Mouse (Mus musculus) CH12.LX (cell line): ENCODE data around the gene Trp73. TPM values are rescaled to one million over a fixed set of nuclear protein-coding genes. Genes with fewer than 3 reads are reported as not detected.

Experiments used
- DNase-seq: peaks from one replicate; pipeline ENCODE4 v3.0.0-alpha.2; 2013; ENCODE audit errors: extremely low read depth
- H3K27ac ChIP-seq: 2 replicates; pipeline ENCODE4 v1.5.1; 2012; ENCODE audit warnings: low read depth, mild to moderate bottlenecking, control low read depth, moderate library complexity; ENCODE audit not compliant: insufficient read depth
- H3K27me3 ChIP-seq: replicated peaks from 2 replicates; pipeline ENCODE3; 2012; ENCODE audit warnings: inconsistent platforms
- H3K36me3 ChIP-seq, 2 experiments: replicated peaks in 1 of 2; 2 replicates each; pipeline versions ENCODE3 to v1.6.1; 2012; ENCODE audit warnings: inconsistent platforms in 1 of 2, low read length in 1 of 2, mild to moderate bottlenecking in 1 of 2, mixed read lengths in 1 of 2, moderate library complexity in 1 of 2; ENCODE audit not compliant: control insufficient read depth in 1 of 2, insufficient read depth in 1 of 2
- H3K4me1 ChIP-seq, 2 experiments: 2 replicates each; pipeline ENCODE4 v1.6.1; 2012; ENCODE audit warnings: inconsistent platforms in 1 of 2, moderate library complexity in 1 of 2; ENCODE audit not compliant: insufficient read depth in 2 of 2, control insufficient read depth in 1 of 2
- H3K4me2 ChIP-seq: 2 replicates; pipeline ENCODE4 v1.6.1; 2012; ENCODE audit warnings: low read depth, mild to moderate bottlenecking, control low read depth; ENCODE audit not compliant: poor library complexity, insufficient read depth, severe bottlenecking
- H3K4me3 ChIP-seq, 3 experiments: fragments of 150-350 bp in 1 of 3; sonication (generic) in 1 of 3; replicated peaks in 1 of 3; 2 replicates each; pipeline versions ENCODE3 to v1.5.1; 2011 to 2012; ENCODE audit warnings: low read depth in 2 of 3, low read length in 2 of 3, mild to moderate bottlenecking in 2 of 3, moderate library complexity in 2 of 3, control low read depth in 1 of 3, improper control_type of control experiment in 1 of 3, inconsistent platforms in 1 of 3, mixed read lengths in 1 of 3; ENCODE audit not compliant: poor library complexity in 1 of 3
- H3K79me2 ChIP-seq: replicated peaks from 2 replicates; pipeline ENCODE4 v1.6.1; 2012; ENCODE audit warnings: mild to moderate bottlenecking, moderate library complexity; ENCODE audit not compliant: control insufficient read depth, poor library complexity, insufficient read depth, severe bottlenecking; ENCODE audit errors: extremely low read depth
- H3K9ac ChIP-seq: 2 replicates; pipeline ENCODE4 v1.6.1; 2012; ENCODE audit warnings: low read depth, mild to moderate bottlenecking, control low read depth, moderate library complexity; ENCODE audit not compliant: insufficient read depth
- H3K9me3 ChIP-seq: replicated peaks from 2 replicates; pipeline ENCODE3; 2012; ENCODE audit warnings: low read length, inconsistent platforms, mixed read lengths
- BHLHE40 ChIP-seq: IDR thresholded peaks from 2 replicates; pipeline ENCODE4 v1.6.1; 2011; ENCODE audit warnings: mild to moderate bottlenecking, low read depth, low read length, improper control_type of control experiment
- CHD1 ChIP-seq: IDR thresholded peaks from 2 replicates; pipeline ENCODE4 v1.6.1; 2012; ENCODE audit warnings: low read depth, low read length, improper control_type of control experiment, inconsistent platforms
- CHD2 ChIP-seq: IDR thresholded peaks from 2 replicates; pipeline ENCODE4 v1.6.1; 2011; ENCODE audit warnings: low read length, improper control_type of control experiment
- CTCF ChIP-seq, 2 experiments: IDR thresholded peaks in 1 of 2; conservative IDR thresholded peaks in 1 of 2; 2 replicates each; pipeline ENCODE4 v1.5.1; 2011 to 2012; ENCODE audit warnings: low read depth in 2 of 2, low read length in 2 of 2, improper control_type of control experiment in 1 of 2, inconsistent platforms in 1 of 2, mild to moderate bottlenecking in 1 of 2, moderate library complexity in 1 of 2
- E2F4 ChIP-seq: IDR thresholded peaks from 2 replicates; pipeline ENCODE4 v1.6.1; 2011; ENCODE audit warnings: low read depth, low read length, improper control_type of control experiment; ENCODE audit not compliant: insufficient replicate concordance
- ELF1 ChIP-seq: IDR thresholded peaks from 2 replicates; pipeline ENCODE4 v1.6.1; 2014; ENCODE audit warnings: low read depth, mild to moderate bottlenecking, inconsistent platforms, low read length, improper control_type of control experiment
- EP300 ChIP-seq: IDR thresholded peaks from 2 replicates; pipeline ENCODE4 v1.6.1; 2011; ENCODE audit warnings: low read length, improper control_type of control experiment
- ETS1 ChIP-seq: conservative IDR thresholded peaks from 2 replicates; pipeline ENCODE4 v1.6.1; 2012; ENCODE audit warnings: low read depth, mild to moderate bottlenecking, inconsistent platforms, low read length, improper control_type of control experiment, moderate library complexity
- GABPA ChIP-seq: IDR thresholded peaks from 2 replicates; pipeline ENCODE4 v1.6.1; 2012; ENCODE audit warnings: low read depth, low read length, improper control_type of control experiment, inconsistent platforms; ENCODE audit not compliant: insufficient replicate concordance
- HCFC1 ChIP-seq: IDR thresholded peaks from 2 replicates; pipeline ENCODE4 v1.6.1; 2012; ENCODE audit warnings: low read depth, mild to moderate bottlenecking, inconsistent platforms, low read length, improper control_type of control experiment
- IRF4 ChIP-seq: IDR thresholded peaks from 2 replicates; pipeline ENCODE4 v1.6.1; 2014; ENCODE audit warnings: low read depth, mild to moderate bottlenecking, inconsistent platforms, low read length, improper control_type of control experiment
- JUN ChIP-seq: IDR thresholded peaks from 2 replicates; pipeline ENCODE4 v1.6.1; 2011; ENCODE audit warnings: low read depth, mild to moderate bottlenecking, low read length, improper control_type of control experiment, moderate library complexity; ENCODE audit not compliant: insufficient read depth
- JUND ChIP-seq: conservative IDR thresholded peaks from 2 replicates; pipeline ENCODE4 v1.6.1; 2011; ENCODE audit warnings: low read depth, low read length, improper control_type of control experiment
- KAT2A ChIP-seq: IDR thresholded peaks from 2 replicates; pipeline ENCODE4 v1.6.1; 2012; ENCODE audit warnings: low read length, improper control_type of control experiment, inconsistent platforms; ENCODE audit not compliant: insufficient replicate concordance
- MAFK ChIP-seq: IDR thresholded peaks from 2 replicates; pipeline ENCODE4 v1.6.1; 2011; ENCODE audit warnings: low read length, improper control_type of control experiment; ENCODE audit not compliant: insufficient replicate concordance
- MAX ChIP-seq: IDR thresholded peaks from 2 replicates; pipeline ENCODE4 v1.6.1; 2011; ENCODE audit warnings: low read length, improper control_type of control experiment
- MAZ ChIP-seq: IDR thresholded peaks from 2 replicates; pipeline ENCODE4 v1.6.1; 2012; ENCODE audit warnings: low read depth, mild to moderate bottlenecking, inconsistent platforms, low read length, improper control_type of control experiment, moderate library complexity
- MEF2A ChIP-seq: IDR thresholded peaks from 2 replicates; pipeline ENCODE4 v1.6.1; 2014; ENCODE audit warnings: low read depth, mild to moderate bottlenecking, inconsistent platforms, low read length, improper control_type of control experiment, borderline replicate concordance
- MXI1 ChIP-seq: IDR thresholded peaks from 2 replicates; pipeline ENCODE4 v1.6.1; 2011; ENCODE audit warnings: mild to moderate bottlenecking, low read depth, low read length, improper control_type of control experiment
- MYC ChIP-seq: IDR thresholded peaks from 2 replicates; pipeline ENCODE4 v1.6.1; 2011; ENCODE audit warnings: low read depth, mild to moderate bottlenecking, improper control_type of control experiment, low read length
- NELFE ChIP-seq: IDR thresholded peaks from 2 replicates; pipeline ENCODE4 v1.6.1; 2011; ENCODE audit warnings: low read depth, low read length, improper control_type of control experiment
- NRF1 ChIP-seq: IDR thresholded peaks from 2 replicates; pipeline ENCODE4 v1.6.1; 2014; ENCODE audit warnings: low read depth, mild to moderate bottlenecking, inconsistent platforms, low read length, improper control_type of control experiment, moderate library complexity
- PAX5 ChIP-seq: IDR thresholded peaks from 2 replicates; pipeline ENCODE4 v1.6.1; 2012; ENCODE audit warnings: low read length, inconsistent platforms, mixed read lengths
- POLR2A ChIP-seq: IDR thresholded peaks from 2 replicates; pipeline ENCODE4 v1.6.1; 2011; ENCODE audit warnings: low read depth, mild to moderate bottlenecking, improper control_type of control experiment, low read length
- POLR2AphosphoS2 ChIP-seq: IDR thresholded peaks from 2 replicates; pipeline ENCODE4 v1.6.1; 2011; ENCODE audit warnings: low read depth, low read length, improper control_type of control experiment
- RAD21 ChIP-seq: IDR thresholded peaks from 2 replicates; pipeline ENCODE4 v1.6.1; 2011; ENCODE audit warnings: low read depth, mild to moderate bottlenecking, low read length, improper control_type of control experiment, moderate library complexity
- RCOR1 ChIP-seq: conservative IDR thresholded peaks from 2 replicates; pipeline ENCODE4 v1.6.1; 2012; ENCODE audit warnings: low read depth, mild to moderate bottlenecking, inconsistent platforms, low read length, improper control_type of control experiment
- SIN3A ChIP-seq: IDR thresholded peaks from 2 replicates; pipeline ENCODE4 v1.6.1; 2012; ENCODE audit warnings: low read length, improper control_type of control experiment, inconsistent platforms
- SMC3 ChIP-seq: IDR thresholded peaks from 2 replicates; pipeline ENCODE4 v1.6.1; 2011; ENCODE audit warnings: low read depth, low read length, improper control_type of control experiment
- TBP ChIP-seq: conservative IDR thresholded peaks from 2 replicates; pipeline ENCODE4 v1.6.1; 2011; ENCODE audit warnings: low read depth, low read length, improper control_type of control experiment
- TCF12 ChIP-seq: IDR thresholded peaks from 2 replicates; pipeline ENCODE4 v1.6.1; 2014; ENCODE audit warnings: low read depth, mild to moderate bottlenecking, inconsistent platforms, low read length, improper control_type of control experiment
- UBTF ChIP-seq: IDR thresholded peaks from 2 replicates; pipeline ENCODE4 v1.6.1; 2012; ENCODE audit warnings: low read depth, mild to moderate bottlenecking, inconsistent platforms, low read length, improper control_type of control experiment, moderate library complexity
- USF1 ChIP-seq: IDR thresholded peaks from 2 replicates; pipeline ENCODE4 v1.6.1; 2014; ENCODE audit warnings: low read depth, mild to moderate bottlenecking, inconsistent platforms, low read length, improper control_type of control experiment
- USF2 ChIP-seq: conservative IDR thresholded peaks from 2 replicates; pipeline ENCODE4 v1.6.1; 2011; ENCODE audit warnings: low read depth, low read length, improper control_type of control experiment
- ZC3H11A ChIP-seq: IDR thresholded peaks from 2 replicates; pipeline ENCODE4 v1.6.1; 2012; ENCODE audit warnings: low read depth, mild to moderate bottlenecking, inconsistent platforms, low read length, improper control_type of control experiment
- ZKSCAN1 ChIP-seq: IDR thresholded peaks from 2 replicates; pipeline ENCODE4 v1.6.1; 2012; ENCODE audit warnings: low read depth, inconsistent platforms, low read length, improper control_type of control experiment, borderline replicate concordance
- ZMIZ1 ChIP-seq: IDR thresholded peaks from 2 replicates; pipeline ENCODE4 v1.6.1; 2012; ENCODE audit warnings: low read depth, mild to moderate bottlenecking, inconsistent platforms, low read length, improper control_type of control experiment
- ZNF384 ChIP-seq: IDR thresholded peaks from 2 replicates; pipeline ENCODE4 v1.6.1; 2012; ENCODE audit warnings: low read depth, low read length, improper control_type of control experiment, inconsistent platforms
- dilution Hi-C: fragments of 300-500 bp; cut with MboI; formaldehyde crosslinking; loops from 2 replicates; pipeline ENCODE4 v1.14.3; 2020; ENCODE audit warnings: low sequenced_read_pairs; ENCODE audit not compliant: extremely low pct_unique_long_range_greater_than_20kb, extremely low pct_ligation_motif_present
- in situ Hi-C: fragments of 300-500 bp; cut with MboI; formaldehyde crosslinking; loops from 3 replicates; pipeline ENCODE4 v1.14.3; 2019; ENCODE audit warnings: low sequenced_read_pairs, low pct_ligation_motif_present, low pct_unique_long_range_greater_than_20kb, mixed read lengths
- polyA plus RNA-seq: library from polyadenylated mRNA; unstranded; fragments of >175 nt; gene quantifications from 2 replicates; pipeline ENCODE4 v1.2.1, GENCODE M21; 2012; ENCODE audit warnings: low read depth; ENCODE audit not compliant: insufficient read length
- total RNA-seq, 2 experiments: library from RNA; depleted of rRNA; stranded (reverse); fragments of 300-350 nt in 1 of 2; fragments of >200 nt in 1 of 2; gene quantifications; 2 replicates each; pipeline ENCODE4 v1.2.3; 2012 to 2014

The Trp73 gene
- total and polyA plus RNA-seq, 3 experiments = 14.0 to 34.3 (median 30.0) TPM

DNA sequence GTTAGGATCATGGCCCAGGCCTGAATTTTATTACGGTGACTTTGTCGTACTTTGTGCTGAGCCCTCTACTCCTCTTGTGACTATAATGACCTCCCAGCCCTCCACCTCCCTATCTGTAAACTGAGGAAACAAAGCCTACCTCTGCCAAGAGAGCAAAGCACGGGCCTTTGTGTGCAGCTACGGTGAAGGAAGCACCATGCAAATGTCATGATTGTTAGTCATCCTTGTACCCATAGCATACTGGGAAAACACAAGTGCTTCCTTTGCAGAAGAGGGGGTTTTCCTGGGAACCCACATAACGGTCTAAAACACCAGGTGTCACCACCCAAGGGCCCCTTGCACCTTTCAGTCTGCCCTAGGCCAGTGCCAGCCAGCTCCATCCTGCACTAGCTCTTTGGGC is 14.8 kb downstream of the Trp73 start:
- H3K4me2 ChIP-seq = peak overlapping the region; percentile 94
- TF ChIP-seq MAX (peak; percentile 74), HCFC1 (peak; percentile 57), USF2 (no peak), ZC3H11A (no peak), MAFK (0 out of 2 replicates have a peak, but pooled peaks have one; percentile 58), MEF2A (peak; percentile 92), BHLHE40 (peak; percentile 95), TCF12 (peak; percentile 99), NELFE (peak; percentile 68), POLR2AphosphoS2 (no peak), NRF1 (0 out of 2 replicates have a peak, but pooled peaks have one; percentile 32), ZKSCAN1 (no peak), MAZ (peak; percentile 92), ELF1 (peak; percentile 61), RCOR1 (peak; percentile 95), KAT2A (peak; percentile 70; the same call in 1 of the 2 replicates), IRF4 (peak; percentile 94), TBP (peak; percentile 87), USF1 (no peak), POLR2A (peak; percentile 64), EP300 (peak; percentile 96), MYC (peak; percentile 68; the same call in 1 of the 2 replicates), E2F4 (no peak), JUND (peak; percentile 71), PAX5 (no peak), SMC3 (no peak; the same call in 1 of the 2 replicates), ZMIZ1 (peak; percentile 82), RAD21 (no peak; the same call in none of the 2 replicates), GABPA (no peak), CHD1 (peak; percentile 75; the same call in 1 of the 2 replicates), CHD2 (peak; percentile 76), MXI1 (peak; percentile 76), UBTF (no peak), ETS1 (peak; percentile 96), CTCF (conservative IDR thresholded peaks at IDR 0.05 in 1 of 2, IDR thresholded peaks at IDR 0.05 in 1 of 2; ENCODE audit: low read depth in 2 of 2, low read length in 2 of 2) (peak in 1 of 2 experiments; percentile 6; a peak in 1 of 4 replicates), SIN3A (peak; percentile 92), JUN (peak; percentile 77), ZNF384 (peak; percentile 25; the same call in 1 of the 2 replicates)
- TF ChIP-seq, all 38 proteins: peak for 27
- peak; percentile 74 for DNase-seq
- Histone ChIP-seq H3K27ac (peak overlapping the region; percentile 84), H3K9me3 (no peaks in the 10 kb centered on the region), H3K4me3 (peak overlapping the region; percentile 56 to 69 (median 65)), H3K4me1 (peaks cover 27 to 79% of the 10 kb centered on the region in 2 experiments), H3K36me3 (peaks cover 14 to 28% of the 10 kb centered on the region in 2 experiments), H3K27me3 (no peaks in the 10 kb centered on the region), H3K79me2 (peaks cover 71% of the 10 kb centered on the region), H3K9ac (peak overlapping the region; percentile 90)
- in situ Hi-C loops (loop anchor here (25.0 kb wide), 1 partner anchor 812 kb away; the partner anchor contains the start of gene Tnfrsf14), dilution Hi-C loops (no loop called here)
